Mouse (Mus musculus): Measurements from ENCODE around the gene Ctsz. TPM values are rescaled to one million over a fixed set of nuclear protein-coding genes. Genes with fewer than 3 reads are reported as not detected.

The Ctsz gene
- polyA plus RNA-seq, 1 experiment from 2014 or later = 86.5 TPM

DNA sequence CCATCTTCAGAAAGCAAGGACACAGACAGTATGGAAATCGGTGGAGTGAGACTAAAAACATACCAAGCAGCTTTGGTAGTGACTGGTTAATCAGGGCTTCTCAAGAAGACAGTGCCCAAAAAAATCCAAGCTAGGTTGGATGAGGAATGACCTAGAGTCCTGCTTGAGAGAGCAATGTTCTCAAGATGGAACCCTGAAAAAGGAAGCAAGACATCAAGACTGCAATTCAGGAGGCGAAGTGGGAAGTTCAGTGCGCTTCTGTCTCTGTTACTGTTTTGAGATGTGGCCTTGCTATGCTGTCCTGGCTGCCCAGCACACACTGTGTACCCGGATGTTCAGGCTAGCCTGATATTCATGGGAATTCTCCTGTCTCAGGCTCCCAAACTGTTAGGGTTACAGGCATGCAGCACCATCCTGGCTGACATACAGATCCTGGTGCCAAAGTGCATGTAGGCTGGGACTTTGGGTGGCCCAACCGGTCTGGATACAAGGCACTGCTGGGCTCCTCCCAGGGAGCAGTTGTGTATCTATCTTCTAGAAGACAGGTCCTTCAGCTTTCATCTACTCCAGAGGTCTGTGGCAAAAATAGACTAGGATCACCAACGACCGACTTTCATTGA is 32.1 kb upstream of the Ctsz start:
- no peak for ATAC-seq (replicated peaks; ENCODE audit: insufficient number of reproducible peaks, low FRiP score, low TSS enrichment, low read depth)
- DNase-seq (ENCODE audit: low spot score) = no peak
- H3K9me3 ChIP-seq (replicated peaks; ENCODE audit: control insufficient read depth, low read length) = no peaks in the 10 kb centered on the region
- no peaks in the 10 kb centered on the region for H3K27me3 ChIP-seq (ENCODE audit: control insufficient read depth, insufficient read depth, low read length)
- H3K9ac ChIP-seq (replicated peaks; ENCODE audit: low read length) = no peak overlapping the region
- H3K36me3 ChIP-seq (replicated peaks; ENCODE audit: control insufficient read depth, insufficient read depth, low read depth, low read length) = no peaks in the 10 kb centered on the region; the same call in 1 of the 2 replicates
- WGBS = 95% methylated on average over 7 of the region's 7 CpGs
- H3K4me2 ChIP-seq (ENCODE audit: low read depth, low read length) = no peak overlapping the region
- H3K4me1 ChIP-seq (ENCODE audit: control insufficient read depth, insufficient read depth, low read length) = no peaks in the 10 kb centered on the region
- no peak overlapping the region for H3K27ac ChIP-seq (replicated peaks; ENCODE audit: low read depth, low read length)
- H3K4me3 ChIP-seq (ENCODE audit: low read depth, low read length) = no peak overlapping the region

- Histone ChIP-seq H3K27ac (replicated peaks; ENCODE audit: low read depth, low read length) (no peak overlapping the region), H3K9ac (replicated peaks; ENCODE audit: low read length) (no peak overlapping the region), H3K4me1 (ENCODE audit: control insufficient read depth, insufficient read depth, low read length) (no peaks in the 10 kb centered on the region), H3K4me3 (ENCODE audit: low read depth, low read length) (no peak overlapping the region), H3K9me3 (replicated peaks; ENCODE audit: control insufficient read depth, low read length) (no peaks in the 10 kb centered on the region), H3K4me2 (ENCODE audit: low read depth, low read length) (no peak overlapping the region), H3K27me3 (ENCODE audit: control insufficient read depth, insufficient read depth, low read length) (no peaks in the 10 kb centered on the region), H3K36me3 (replicated peaks; ENCODE audit: control insufficient read depth, insufficient read depth, low read depth, low read length) (no peaks in the 10 kb centered on the region; the same call in 1 of the 2 replicates)
- ATAC-seq (replicated peaks; ENCODE audit: insufficient number of reproducible peaks, low FRiP score, low TSS enrichment, low read depth) = no peak
- DNase-seq (ENCODE audit: low spot score) = no peak
- 92% methylated on average over 4 of the region's 4 CpGs for WGBS
Observed at GRCm38 (mm10) chr2:174470333-174470732, 31.5 kb upstream of the Ctsz start.

GRCm38 (mm10) chr2:174463789-174464523 is 25.1 kb upstream of the Ctsz start, which contains the start of gene Atp5e:
Gene Atp5e, minus strand, starts transcription at chr2:174464105.
- peak within 1 kb of the TSS; percentile 88 for H3K4me2 ChIP-seq (ENCODE audit: low read depth, low read length)
- peak; percentile 95 for DNase-seq (ENCODE audit: low spot score)
- peak within 1 kb of the TSS; percentile 60 for H3K4me3 ChIP-seq (ENCODE audit: low read depth, low read length)
- H3K36me3 ChIP-seq (replicated peaks; ENCODE audit: control insufficient read depth, insufficient read depth, low read depth, low read length) = peaks cover 6% of the 10 kb centered on the region; the same call in 1 of the 2 replicates
- no peaks in the 10 kb centered on the region for H3K27me3 ChIP-seq (ENCODE audit: control insufficient read depth, insufficient read depth, low read length)
- peak; percentile 98 for ATAC-seq (replicated peaks; ENCODE audit: insufficient number of reproducible peaks, low FRiP score, low TSS enrichment, low read depth)
- H3K4me1 ChIP-seq (ENCODE audit: control insufficient read depth, insufficient read depth, low read length) = no peaks in the 10 kb centered on the region
- H3K27ac ChIP-seq (replicated peaks; ENCODE audit: low read depth, low read length) = no peak within 1 kb of the TSS
- H3K9me3 ChIP-seq (replicated peaks; ENCODE audit: control insufficient read depth, low read length) = no peaks in the 10 kb centered on the region
- peak within 1 kb of the TSS; percentile 74 for H3K9ac ChIP-seq (replicated peaks; ENCODE audit: low read length)
- WGBS = 2% methylated on average over 48 of the region's 48 CpGs

DNA sequence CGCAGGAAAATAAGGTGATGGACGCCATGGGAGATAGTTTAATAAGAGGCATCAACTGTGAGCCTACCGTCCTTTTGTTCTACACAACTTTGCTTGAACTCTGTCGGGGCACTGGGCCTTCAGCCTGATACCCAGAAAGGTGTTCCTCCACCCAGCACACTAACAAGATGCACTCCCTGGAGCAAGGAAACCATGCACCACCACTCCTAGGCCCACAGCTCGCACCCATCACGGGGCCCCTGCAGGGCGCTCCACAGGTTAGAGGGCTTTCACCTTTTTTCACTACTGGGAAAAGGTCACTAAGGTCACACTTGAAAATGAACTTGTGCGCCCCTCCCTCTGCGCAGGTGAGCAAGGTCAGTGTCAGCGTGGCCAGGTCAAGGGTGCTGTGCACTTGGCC is 24.5 kb upstream of the Ctsz start:
- Histone ChIP-seq H3K36me3 (replicated peaks; ENCODE audit: control insufficient read depth, insufficient read depth, low read depth, low read length) (peaks cover 6% of the 10 kb centered on the region; the same call in 1 of the 2 replicates), H3K4me3 (ENCODE audit: low read depth, low read length) (peak overlapping the region; percentile 60), H3K4me2 (ENCODE audit: low read depth, low read length) (peak overlapping the region; percentile 88), H3K9me3 (replicated peaks; ENCODE audit: control insufficient read depth, low read length) (no peaks in the 10 kb centered on the region), H3K4me1 (ENCODE audit: control insufficient read depth, insufficient read depth, low read length) (no peaks in the 10 kb centered on the region), H3K27ac (replicated peaks; ENCODE audit: low read depth, low read length) (no peak overlapping the region), H3K9ac (replicated peaks; ENCODE audit: low read length) (peak overlapping the region; percentile 74), H3K27me3 (ENCODE audit: control insufficient read depth, insufficient read depth, low read length) (no peaks in the 10 kb centered on the region)
- ATAC-seq (replicated peaks; ENCODE audit: insufficient number of reproducible peaks, low FRiP score, low TSS enrichment, low read depth) (peak; percentile 45), DNase-seq (ENCODE audit: low spot score) (no peak)
- 51% methylated on average over 10 of the region's 10 CpGs for WGBS

DNA sequence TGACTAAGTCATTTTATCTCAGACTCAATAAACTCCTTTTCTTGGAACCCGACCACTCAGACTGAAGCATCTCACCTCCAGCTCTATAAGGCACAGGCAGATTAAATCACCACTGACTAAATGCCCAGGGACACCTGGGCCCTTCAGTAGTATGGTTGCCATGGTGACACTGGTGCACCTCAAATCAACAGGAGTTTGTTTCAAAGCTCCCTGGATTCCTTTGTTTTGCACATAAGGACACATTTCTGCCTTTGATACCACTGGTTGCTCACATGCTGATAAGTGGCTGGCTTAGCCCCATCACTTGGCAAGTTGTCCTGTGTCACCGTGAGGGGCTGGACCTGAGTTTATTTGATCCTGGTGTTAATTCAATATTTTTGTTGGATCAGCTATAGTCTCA is 20.5 kb upstream of the Ctsz start:
- Histone ChIP-seq H3K36me3 (replicated peaks; ENCODE audit: control insufficient read depth, insufficient read depth, low read depth, low read length) (peaks cover 6% of the 10 kb centered on the region; the same call in 1 of the 2 replicates), H3K27ac (replicated peaks; ENCODE audit: low read depth, low read length) (no peak overlapping the region), H3K4me2 (ENCODE audit: low read depth, low read length) (no peak overlapping the region), H3K27me3 (ENCODE audit: control insufficient read depth, insufficient read depth, low read length) (no peaks in the 10 kb centered on the region), H3K9me3 (replicated peaks; ENCODE audit: control insufficient read depth, low read length) (no peaks in the 10 kb centered on the region), H3K9ac (replicated peaks; ENCODE audit: low read length) (no peak overlapping the region), H3K4me1 (ENCODE audit: control insufficient read depth, insufficient read depth, low read length) (no peaks in the 10 kb centered on the region), H3K4me3 (ENCODE audit: low read depth, low read length) (no peak overlapping the region)
- ATAC-seq (replicated peaks; ENCODE audit: insufficient number of reproducible peaks, low FRiP score, low TSS enrichment, low read depth) (no peak), DNase-seq (ENCODE audit: low spot score) (no peak)
- 66% methylated on average over 2 of the region's 2 CpGs for WGBS

DNA sequence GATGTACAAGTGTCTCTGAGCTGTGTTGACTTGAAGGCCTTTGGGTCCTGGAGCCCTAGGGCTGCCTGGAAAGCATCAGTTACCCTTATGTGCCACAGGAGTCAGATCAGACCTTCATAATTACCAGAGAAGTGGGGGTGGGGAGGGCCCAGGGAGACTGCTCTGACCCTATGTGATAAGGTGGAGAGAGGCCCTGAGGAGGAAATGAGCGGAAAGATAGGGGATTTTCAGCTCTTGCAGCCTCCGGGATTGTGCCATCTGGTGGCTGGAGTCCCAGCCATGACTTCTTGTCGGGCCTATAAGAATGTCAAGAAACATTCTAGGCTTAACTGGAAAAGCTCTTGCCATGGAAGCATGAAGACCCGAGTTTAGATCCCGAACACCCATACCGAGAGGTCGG is 14.8 kb upstream of the Ctsz start:
- Histone ChIP-seq H3K4me1 (ENCODE audit: control insufficient read depth, insufficient read depth, low read length) (no peaks in the 10 kb centered on the region), H3K4me3 (ENCODE audit: low read depth, low read length) (no peak overlapping the region), H3K36me3 (replicated peaks; ENCODE audit: control insufficient read depth, insufficient read depth, low read depth, low read length) (no peaks in the 10 kb centered on the region), H3K27me3 (ENCODE audit: control insufficient read depth, insufficient read depth, low read length) (no peaks in the 10 kb centered on the region), H3K4me2 (ENCODE audit: low read depth, low read length) (no peak overlapping the region), H3K27ac (replicated peaks; ENCODE audit: low read depth, low read length) (no peak overlapping the region), H3K9me3 (replicated peaks; ENCODE audit: control insufficient read depth, low read length) (no peaks in the 10 kb centered on the region), H3K9ac (replicated peaks; ENCODE audit: low read length) (no peak overlapping the region)
- 69% methylated on average over 7 of the region's 7 CpGs for WGBS
- DNase-seq (ENCODE audit: low spot score) (no peak), ATAC-seq (replicated peaks; ENCODE audit: insufficient number of reproducible peaks, low FRiP score, low TSS enrichment, low read depth) (no peak)

GRCm38 (mm10) chr2:174450353-174450752 is 11.5 kb upstream of the Ctsz start, which contains the start of gene Tubb1:
Gene Tubb1, plus strand, starts transcription at chr2:174450695.
- 79% methylated on average over 4 of the region's 4 CpGs for WGBS

GRCm38 (mm10) chr2:174448405-174448804 is 9.6 kb upstream of the Ctsz start:
- no peaks in the 10 kb centered on the region for H3K27me3 ChIP-seq (ENCODE audit: control insufficient read depth, insufficient read depth, low read length)
- H3K9me3 ChIP-seq (replicated peaks; ENCODE audit: control insufficient read depth, low read length) = no peaks in the 10 kb centered on the region
- WGBS = 90% methylated on average over 4 of the region's 4 CpGs
- no peak overlapping the region for H3K4me3 ChIP-seq (ENCODE audit: low read depth, low read length)
- DNase-seq (ENCODE audit: low spot score) (no peak), ATAC-seq (replicated peaks; ENCODE audit: insufficient number of reproducible peaks, low FRiP score, low TSS enrichment, low read depth) (no peak)
- no peak overlapping the region for H3K4me2 ChIP-seq (ENCODE audit: low read depth, low read length)
- H3K9ac ChIP-seq (replicated peaks; ENCODE audit: low read length) = no peak overlapping the region
- H3K4me1 ChIP-seq (ENCODE audit: control insufficient read depth, insufficient read depth, low read length) = no peaks in the 10 kb centered on the region
- no peak overlapping the region for H3K27ac ChIP-seq (replicated peaks; ENCODE audit: low read depth, low read length)
- H3K36me3 ChIP-seq (replicated peaks; ENCODE audit: control insufficient read depth, insufficient read depth, low read depth, low read length) = no peaks in the 10 kb centered on the region

More at GRCm38 (mm10) chr2:174450353-174450752, 11.5 kb upstream of the Ctsz start, which contains the start of gene Tubb1:
- Histone ChIP-seq H3K27me3 (ENCODE audit: control insufficient read depth, insufficient read depth, low read length) (no peaks in the 10 kb centered on the region), H3K4me2 (ENCODE audit: low read depth, low read length) (no peak within 1 kb of the TSS), H3K36me3 (replicated peaks; ENCODE audit: control insufficient read depth, insufficient read depth, low read depth, low read length) (no peaks in the 10 kb centered on the region), H3K4me3 (ENCODE audit: low read depth, low read length) (no peak within 1 kb of the TSS), H3K27ac (replicated peaks; ENCODE audit: low read depth, low read length) (no peak within 1 kb of the TSS), H3K9me3 (replicated peaks; ENCODE audit: control insufficient read depth, low read length) (no peaks in the 10 kb centered on the region), H3K9ac (replicated peaks; ENCODE audit: low read length) (no peak within 1 kb of the TSS), H3K4me1 (ENCODE audit: control insufficient read depth, insufficient read depth, low read length) (no peaks in the 10 kb centered on the region)
- ATAC-seq (replicated peaks; ENCODE audit: insufficient number of reproducible peaks, low FRiP score, low TSS enrichment, low read depth) (peak; percentile 42; the same call in 1 of the 2 replicates), DNase-seq (ENCODE audit: low spot score) (no peak)

Measured in embryonic facial prominence, embryonic 11.5 days (tissue).